Mouse (Mus musculus): ENCODE measurements around the gene Snx30. TPM values are rescaled to one million over a fixed set of nuclear protein-coding genes. Genes with fewer than 3 reads are reported as not detected.
A peak's percentile ranks its signal among the peaks of the same experiment; 100 is the strongest.

Snx30 gene
- polyA plus RNA-seq, 1 experiment from 2014 or later = 7.3 TPM

DNA sequence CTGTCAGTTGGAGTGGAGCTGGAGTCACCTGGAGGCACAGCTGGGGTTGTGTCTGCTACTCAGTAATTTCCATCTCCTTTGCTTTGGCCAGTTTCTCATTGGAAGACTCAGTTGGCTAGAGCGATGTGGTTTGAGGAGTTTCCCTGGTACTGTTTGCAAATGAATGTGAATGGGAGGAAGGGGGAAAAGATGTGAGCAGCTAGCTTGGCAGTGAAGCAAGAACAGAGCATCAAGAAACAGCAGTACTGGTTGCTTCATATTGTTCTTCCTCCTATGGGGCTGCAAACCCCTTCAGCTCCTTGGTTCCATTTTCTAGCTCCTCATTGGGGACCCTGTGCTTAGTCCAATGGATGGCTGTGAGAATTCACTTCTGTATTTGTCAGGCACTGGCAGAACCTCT is 56.7 kb downstream of the Snx30 start:
- no peak overlapping the region for H3K27ac ChIP-seq
- H3K4me3 ChIP-seq (replicated peaks) = no peak overlapping the region
- H3K4me2 ChIP-seq = no peak overlapping the region
- H3K27me3 ChIP-seq (replicated peaks) = no peaks in the 10 kb centered on the region
- no peaks in the 10 kb centered on the region for H3K36me3 ChIP-seq
- WGBS = 94% methylated on average over 1 of the region's 1 CpGs
- H3K9me3 ChIP-seq = no peaks in the 10 kb centered on the region
- H3K4me1 ChIP-seq = no peaks in the 10 kb centered on the region
- ATAC-seq (ENCODE audit: insufficient read depth, low FRiP score, low read depth) = no peak
- no peak overlapping the region for H3K9ac ChIP-seq

- no peak overlapping the region for H3K9ac ChIP-seq
- H3K4me2 ChIP-seq = no peak overlapping the region
- ATAC-seq (ENCODE audit: insufficient read depth, low FRiP score, low read depth) = no peak
- no peaks in the 10 kb centered on the region for H3K9me3 ChIP-seq
- H3K27me3 ChIP-seq (replicated peaks) = no peaks in the 10 kb centered on the region
- no peaks in the 10 kb centered on the region for H3K36me3 ChIP-seq
- no peak overlapping the region for H3K4me3 ChIP-seq (replicated peaks)
- H3K27ac ChIP-seq = no peak overlapping the region
- WGBS = 66% methylated on average over 6 of the region's 6 CpGs
- no peaks in the 10 kb centered on the region for H3K4me1 ChIP-seq
These were observed 58.2 kb downstream of the Snx30 start for GRCm38 (mm10) chr4:59863869-59864268.

DNA sequence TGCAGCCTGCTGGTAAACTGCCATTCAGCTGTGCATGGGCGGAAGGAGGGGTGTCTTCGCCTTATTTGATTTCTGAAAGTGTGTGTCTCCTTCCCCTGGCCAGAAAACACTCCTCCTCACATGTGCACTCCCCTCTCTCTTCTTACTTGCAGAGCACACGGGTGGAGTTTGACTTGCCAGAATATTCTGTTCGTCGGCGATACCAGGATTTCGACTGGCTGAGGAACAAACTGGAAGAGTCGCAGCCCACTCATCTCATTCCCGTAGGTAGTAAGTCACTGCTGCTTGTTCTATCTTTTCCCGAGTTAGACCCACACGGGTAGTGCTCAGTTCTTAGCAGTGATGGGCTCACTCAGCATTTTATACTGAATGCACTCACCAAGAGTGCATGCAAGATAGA is 62.4 kb downstream of the Snx30 start:
- no peaks in the 10 kb centered on the region for H3K27me3 ChIP-seq (replicated peaks)

DNA sequence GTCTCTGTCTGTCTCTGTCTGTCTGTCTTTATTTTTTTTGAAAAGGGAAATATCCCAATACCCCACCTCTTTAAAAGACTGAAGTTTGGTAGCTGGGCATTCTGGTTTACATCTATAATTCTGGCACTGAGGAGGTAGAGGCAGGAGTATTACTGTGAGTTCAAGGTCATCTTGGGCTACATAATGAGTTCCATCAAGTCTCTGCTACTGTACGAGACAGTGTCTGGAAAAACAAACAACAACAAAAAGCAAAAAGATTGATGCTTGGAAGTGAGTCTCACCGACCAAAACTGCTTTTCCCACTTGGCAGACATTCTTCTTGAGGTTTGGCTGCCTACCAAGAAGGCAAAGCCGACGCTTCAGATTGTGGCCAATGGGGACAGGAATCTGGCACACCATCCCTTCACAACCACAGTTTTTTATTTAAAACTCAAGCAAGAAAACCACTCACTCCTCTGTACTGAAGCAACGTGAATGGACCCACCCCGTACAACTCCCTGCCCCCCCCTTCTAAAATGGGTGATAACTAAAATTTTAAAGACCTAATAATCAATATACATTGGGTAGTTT is 63.9 kb downstream of the Snx30 start:
- H3K9me3 ChIP-seq = no peaks in the 10 kb centered on the region
- no peaks in the 10 kb centered on the region for H3K27me3 ChIP-seq (replicated peaks)
- 50% methylated on average over 6 of the region's 6 CpGs for WGBS
- H3K9ac ChIP-seq = no peak overlapping the region
- ATAC-seq (ENCODE audit: insufficient read depth, low FRiP score, low read depth) = no peak
- H3K27ac ChIP-seq = no peak overlapping the region
- peaks cover 4% of the 10 kb centered on the region; the same call in 1 of the 2 replicates for H3K4me1 ChIP-seq
- no peaks in the 10 kb centered on the region for H3K36me3 ChIP-seq
- H3K4me2 ChIP-seq = no peak overlapping the region
- H3K4me3 ChIP-seq (replicated peaks) = no peak overlapping the region

More for the DNA sequence above, 62.4 kb downstream of the Snx30 start:
- no peak overlapping the region for H3K27ac ChIP-seq
- H3K9me3 ChIP-seq = no peaks in the 10 kb centered on the region
- H3K4me2 ChIP-seq = no peak overlapping the region
- WGBS = 85% methylated on average over 11 of the region's 11 CpGs
- H3K4me3 ChIP-seq (replicated peaks) = no peak overlapping the region
- no peak for ATAC-seq (ENCODE audit: insufficient read depth, low FRiP score, low read depth)
- peaks cover 4% of the 10 kb centered on the region; the same call in 1 of the 2 replicates for H3K4me1 ChIP-seq
- H3K9ac ChIP-seq = no peak overlapping the region
- H3K36me3 ChIP-seq = no peaks in the 10 kb centered on the region

GRCm38 (mm10) chr4:59870433-59870832 is 64.8 kb downstream of the Snx30 start:
- Histone ChIP-seq H3K4me2 (no peak overlapping the region), H3K36me3 (no peaks in the 10 kb centered on the region), H3K4me1 (peaks cover 4% of the 10 kb centered on the region; the same call in 1 of the 2 replicates), H3K4me3 (replicated peaks) (no peak overlapping the region), H3K27me3 (replicated peaks) (no peaks in the 10 kb centered on the region), H3K9me3 (no peaks in the 10 kb centered on the region), H3K27ac (no peak overlapping the region), H3K9ac (no peak overlapping the region)
- no peak for ATAC-seq (ENCODE audit: insufficient read depth, low FRiP score, low read depth)
- WGBS = 65% methylated on average over 6 of the region's 6 CpGs

- Histone ChIP-seq H3K9ac (no peak overlapping the region), H3K9me3 (no peaks in the 10 kb centered on the region), H3K27me3 (replicated peaks) (no peaks in the 10 kb centered on the region), H3K27ac (no peak overlapping the region), H3K4me1 (peaks cover 4% of the 10 kb centered on the region; the same call in 1 of the 2 replicates), H3K36me3 (no peaks in the 10 kb centered on the region), H3K4me2 (no peak overlapping the region), H3K4me3 (replicated peaks) (no peak overlapping the region)
- ATAC-seq (ENCODE audit: insufficient read depth, low FRiP score, low read depth) = 0 out of 2 replicates have a peak, but pooled peaks have one; percentile 60
- 53% methylated on average over 9 of the region's 9 CpGs for WGBS
These were observed 65.4 kb downstream of the Snx30 start for GRCm38 (mm10) chr4:59870859-59871591.

DNA sequence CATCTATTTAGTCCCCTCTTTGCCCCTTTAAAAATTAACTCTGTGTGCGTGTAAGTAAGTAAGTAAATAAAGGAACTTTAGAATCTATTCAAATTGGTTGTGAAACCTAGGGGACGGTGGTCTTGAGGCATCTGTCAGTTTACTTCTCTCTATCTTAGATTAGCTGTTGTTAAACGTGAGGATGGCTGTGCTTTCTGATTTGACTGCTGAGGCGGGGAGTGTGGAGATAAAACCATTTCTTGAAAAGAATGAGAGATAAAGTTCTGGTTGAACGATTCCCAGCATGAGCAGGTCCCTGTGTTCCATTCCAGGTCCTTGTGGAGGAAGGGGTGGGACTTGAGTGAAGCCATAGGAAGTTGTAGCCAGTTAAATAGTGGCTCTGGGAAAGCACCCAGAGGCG is 67.6 kb downstream of the Snx30 start:
- Histone ChIP-seq H3K9ac (no peak overlapping the region), H3K4me3 (replicated peaks) (no peak overlapping the region), H3K9me3 (no peaks in the 10 kb centered on the region), H3K27me3 (replicated peaks) (no peaks in the 10 kb centered on the region), H3K4me2 (no peak overlapping the region), H3K36me3 (no peaks in the 10 kb centered on the region), H3K4me1 (peaks cover 4% of the 10 kb centered on the region; the same call in 1 of the 2 replicates), H3K27ac (no peak overlapping the region)
- no peak for ATAC-seq (ENCODE audit: insufficient read depth, low FRiP score, low read depth)
- 64% methylated on average over 6 of the region's 6 CpGs for WGBS

DNA sequence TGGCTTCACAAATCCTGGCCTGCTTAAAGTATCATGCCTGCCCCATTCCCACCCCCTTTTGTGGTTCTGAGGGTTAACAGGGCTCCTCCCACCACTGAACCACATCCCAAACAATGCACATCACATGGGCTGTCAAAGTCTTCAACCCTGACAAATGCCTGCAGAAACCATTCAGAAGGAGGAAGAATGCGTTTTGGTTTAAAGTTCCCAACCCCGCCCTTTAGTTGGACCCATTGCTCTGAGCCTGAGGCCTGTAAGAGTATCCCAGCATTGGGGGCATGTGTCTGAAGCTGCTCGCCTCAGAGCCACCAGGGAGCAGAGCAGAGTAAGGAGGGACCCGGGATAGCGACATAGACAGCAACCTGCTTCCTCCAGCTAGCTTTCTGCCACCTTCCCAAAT is 68.2 kb downstream of the Snx30 start:
- H3K27ac ChIP-seq = no peak overlapping the region
- H3K36me3 ChIP-seq = no peaks in the 10 kb centered on the region
- no peak overlapping the region for H3K9ac ChIP-seq
- peaks cover 4% of the 10 kb centered on the region; the same call in 1 of the 2 replicates for H3K4me1 ChIP-seq
- ATAC-seq (ENCODE audit: insufficient read depth, low FRiP score, low read depth) = no peak
- H3K4me2 ChIP-seq = no peak overlapping the region
- 47% methylated on average over 5 of the region's 5 CpGs for WGBS
- H3K27me3 ChIP-seq (replicated peaks) = no peaks in the 10 kb centered on the region
- H3K9me3 ChIP-seq = no peaks in the 10 kb centered on the region
- no peak overlapping the region for H3K4me3 ChIP-seq (replicated peaks)

DNA sequence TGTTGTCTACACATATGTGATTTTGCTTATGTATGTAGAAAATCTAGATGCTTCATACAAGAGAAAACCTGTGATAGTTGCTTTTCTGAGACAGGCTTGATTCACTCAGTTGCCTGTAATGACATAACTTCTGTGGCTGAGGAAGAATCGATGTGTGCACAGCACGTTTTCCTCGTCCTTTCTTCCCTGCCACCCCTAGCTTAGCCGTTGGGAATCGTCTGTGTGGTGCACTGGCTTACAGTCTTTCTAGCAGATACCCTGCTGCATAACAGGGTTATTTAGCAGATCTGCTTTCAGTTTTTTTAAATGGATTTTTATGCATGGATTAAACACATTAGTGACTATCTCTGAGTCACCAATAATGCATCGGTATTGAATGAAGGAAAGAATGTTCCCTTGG is 70.9 kb downstream of the Snx30 start:
- Histone ChIP-seq H3K9me3 (no peaks in the 10 kb centered on the region), H3K4me1 (no peaks in the 10 kb centered on the region), H3K27me3 (replicated peaks) (no peaks in the 10 kb centered on the region), H3K4me2 (no peak overlapping the region), H3K9ac (no peak overlapping the region), H3K4me3 (replicated peaks) (no peak overlapping the region), H3K36me3 (0 out of 2 replicates have a peak, but pooled peaks cover 4% of the 10 kb centered on the region), H3K27ac (no peak overlapping the region)
- ATAC-seq (ENCODE audit: insufficient read depth, low FRiP score, low read depth) = no peak
- WGBS = 82% methylated on average over 6 of the region's 6 CpGs

- ATAC-seq (ENCODE audit: insufficient read depth, low FRiP score, low read depth) = no peak
- no peak overlapping the region for H3K9ac ChIP-seq
- no peaks in the 10 kb centered on the region for H3K9me3 ChIP-seq
- H3K4me2 ChIP-seq = no peak overlapping the region
- H3K36me3 ChIP-seq = 0 out of 2 replicates have a peak, but pooled peaks cover 4% of the 10 kb centered on the region
- H3K4me1 ChIP-seq = no peaks in the 10 kb centered on the region
- WGBS = 80% methylated on average over 2 of the region's 2 CpGs
- no peak overlapping the region for H3K4me3 ChIP-seq (replicated peaks)
- H3K27ac ChIP-seq = no peak overlapping the region
- no peaks in the 10 kb centered on the region for H3K27me3 ChIP-seq (replicated peaks)
These were observed 71.4 kb downstream of the Snx30 start for GRCm38 (mm10) chr4:59877025-59877424.

DNA sequence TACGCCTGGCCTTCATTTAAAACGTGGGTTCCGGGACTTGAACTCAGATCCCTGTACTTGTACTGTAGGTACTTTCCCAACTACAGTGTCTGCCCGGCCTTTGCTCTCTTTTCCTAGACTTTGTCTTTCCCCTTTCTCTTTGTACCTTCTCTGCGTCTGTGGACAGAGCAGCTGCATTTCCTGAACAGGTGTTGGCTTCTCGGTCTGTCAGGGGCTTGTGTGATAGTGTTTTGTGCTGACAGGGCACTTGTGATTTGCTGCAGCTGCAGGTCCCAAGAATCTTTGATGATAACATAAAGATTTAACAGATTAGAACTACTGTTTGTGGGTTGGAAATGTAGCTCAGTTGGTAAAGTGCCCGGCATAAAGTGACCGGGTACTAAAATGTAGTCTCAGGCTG is 73.0 kb downstream of the Snx30 start:
- H3K27ac ChIP-seq = no peak overlapping the region
- no peak overlapping the region for H3K4me2 ChIP-seq
- H3K27me3 ChIP-seq (replicated peaks) = no peaks in the 10 kb centered on the region
- 0 out of 2 replicates have a peak, but pooled peaks cover 4% of the 10 kb centered on the region for H3K36me3 ChIP-seq
- no peaks in the 10 kb centered on the region for H3K9me3 ChIP-seq
- H3K4me3 ChIP-seq (replicated peaks) = no peak overlapping the region
- WGBS = 77% methylated on average over 8 of the region's 8 CpGs
- H3K9ac ChIP-seq = no peak overlapping the region
- no peak for ATAC-seq (ENCODE audit: insufficient read depth, low FRiP score, low read depth)
- H3K4me1 ChIP-seq = no peaks in the 10 kb centered on the region

GRCm38 (mm10) chr4:59879444-59879843 is 73.8 kb downstream of the Snx30 start:
- Histone ChIP-seq H3K9ac (no peak overlapping the region), H3K27me3 (replicated peaks) (no peaks in the 10 kb centered on the region), H3K4me3 (replicated peaks) (no peak overlapping the region), H3K9me3 (no peaks in the 10 kb centered on the region), H3K4me2 (no peak overlapping the region), H3K27ac (no peak overlapping the region), H3K4me1 (no peaks in the 10 kb centered on the region), H3K36me3 (0 out of 2 replicates have a peak, but pooled peaks cover 4% of the 10 kb centered on the region)
- WGBS = 93% methylated on average over 3 of the region's 3 CpGs
- ATAC-seq (ENCODE audit: insufficient read depth, low FRiP score, low read depth) = no peak

Measured in stomach, embryonic 15.5 days (tissue).